8 mouse cellular contexts compared by ENCODE assay signal in genomic region chr14:46832354-46833272, GRCm38 (mm10). TPM values are rescaled to one million over a fixed set of nuclear protein-coding genes. Genes with fewer than 3 reads are reported as not detected.
DNase-seq lines count a peak whose midpoint lies in the region; ATAC-seq and TF ChIP-seq lines count a peak whose summit lies in the region.

No protein-coding gene starts in this region.

- peak; percentile 49; the same call in 1 of the 2 replicates for ATAC-seq in embryonic facial prominence, embryonic 15.5 days (ENCODE audit: insufficient number of reproducible peaks, low FRiP score, low TSS enrichment, low read depth)
- no peak for ATAC-seq in hindbrain, postnatal 0 days
- ATAC-seq in limb, embryonic 14.5 days (ENCODE audit: low FRiP score, low read depth), result no peak
- no peak; the same call in 1 of the 2 replicates for ATAC-seq in midbrain, embryonic 16.5 days

- H3K27ac ChIP-seq in embryonic facial prominence, embryonic 15.5 days (replicated peaks), result peak overlapping the region; percentile 48; the same call in 1 of the 2 replicates
- peak overlapping the region; percentile 32; the same call in 1 of the 2 replicates for H3K27ac ChIP-seq in hindbrain, postnatal 0 days
- no peak overlapping the region for H3K27ac ChIP-seq in limb, embryonic 14.5 days (replicated peaks; ENCODE audit: low read depth, low read length)
- H3K27ac ChIP-seq in midbrain, embryonic 16.5 days (ENCODE audit: low read length), result no peak overlapping the region

- H3K4me3 ChIP-seq in embryonic facial prominence, embryonic 15.5 days (replicated peaks), result peak overlapping the region; percentile 74
- peak overlapping the region; percentile 81 for H3K4me3 ChIP-seq in hindbrain, postnatal 0 days (ENCODE audit: low read length)
- peak overlapping the region; percentile 80 for H3K4me3 ChIP-seq in limb, embryonic 14.5 days (replicated peaks; ENCODE audit: low read length)
- peak overlapping the region; percentile 74 for H3K4me3 ChIP-seq in midbrain, embryonic 16.5 days (ENCODE audit: low read depth, low read length)

- H3K9me3 ChIP-seq in embryonic facial prominence, embryonic 15.5 days (replicated peaks), result no peaks in the 10 kb centered on the region
- no peaks in the 10 kb centered on the region for H3K9me3 ChIP-seq in hindbrain, postnatal 0 days (ENCODE audit: low read length)
- no peaks in the 10 kb centered on the region for H3K9me3 ChIP-seq in limb, embryonic 14.5 days (ENCODE audit: control insufficient read depth, low read length)
- H3K9me3 ChIP-seq in midbrain, embryonic 16.5 days (replicated peaks; ENCODE audit: control insufficient read depth, low read length, poor library complexity, severe bottlenecking), result no peaks in the 10 kb centered on the region

- peak overlapping the region; percentile 70 for H3K9ac ChIP-seq in embryonic facial prominence, embryonic 15.5 days
- peak overlapping the region; percentile 74 for H3K9ac ChIP-seq in hindbrain, postnatal 0 days (replicated peaks; ENCODE audit: low read length)
- H3K9ac ChIP-seq in limb, embryonic 14.5 days (ENCODE audit: low read depth, low read length, severe bottlenecking), result peak overlapping the region; percentile 84
- H3K9ac ChIP-seq in midbrain, embryonic 16.5 days (ENCODE audit: low read depth, low read length), result peak overlapping the region; percentile 77

- peak overlapping the region; percentile 94 for H3K4me2 ChIP-seq in embryonic facial prominence, embryonic 15.5 days (replicated peaks)
- peak overlapping the region; percentile 93 for H3K4me2 ChIP-seq in hindbrain, postnatal 0 days (ENCODE audit: low read depth, low read length)
- peak overlapping the region; percentile 86 for H3K4me2 ChIP-seq in limb, embryonic 14.5 days (replicated peaks; ENCODE audit: low read depth, low read length, severe bottlenecking)
- peak overlapping the region; percentile 95 for H3K4me2 ChIP-seq in midbrain, embryonic 16.5 days (ENCODE audit: low read length)

- H3K4me1 ChIP-seq in embryonic facial prominence, embryonic 15.5 days, result peaks cover 6% of the 10 kb centered on the region; the same call in 1 of the 2 replicates
- H3K4me1 ChIP-seq in hindbrain, postnatal 0 days (ENCODE audit: insufficient read depth, low read length), result no peaks in the 10 kb centered on the region
- 0 out of 2 replicates have a peak, but pooled peaks cover 2% of the 10 kb centered on the region for H3K4me1 ChIP-seq in limb, embryonic 14.5 days (ENCODE audit: control insufficient read depth, insufficient read depth, low read length)
- H3K4me1 ChIP-seq in midbrain, embryonic 16.5 days (ENCODE audit: control insufficient read depth, insufficient read depth, low read length), result peaks cover 11% of the 10 kb centered on the region

- no peak for TF ChIP-seq POLR2A in limb, embryonic 14.5 days (IDR thresholded peaks at IDR 0.05; ENCODE audit: borderline replicate concordance, extremely low read depth, insufficient read depth, insufficient read length)

- no peaks in the 10 kb centered on the region for H3K36me3 ChIP-seq in embryonic facial prominence, embryonic 15.5 days
- H3K36me3 ChIP-seq in hindbrain, postnatal 0 days (ENCODE audit: insufficient read depth, low read length), result no peaks in the 10 kb centered on the region
- no peaks in the 10 kb centered on the region for H3K36me3 ChIP-seq in limb, embryonic 14.5 days (ENCODE audit: control insufficient read depth, insufficient read depth, low read length)
- H3K36me3 ChIP-seq in midbrain, embryonic 16.5 days (ENCODE audit: control insufficient read depth, insufficient read depth, low read length), result no peaks in the 10 kb centered on the region

- WGBS in embryonic facial prominence, embryonic 15.5 days, result 5% methylated on average over 40 of the region's 40 CpGs
- 8% methylated on average over 38 of the region's 40 CpGs for WGBS in hindbrain, postnatal 0 days
- 6% methylated on average over 40 of the region's 40 CpGs for WGBS in limb, embryonic 14.5 days
- 9% methylated on average over 40 of the region's 40 CpGs for WGBS in midbrain, embryonic 16.5 days

- H3K27me3 ChIP-seq in embryonic facial prominence, embryonic 15.5 days, result no peaks in the 10 kb centered on the region
- no peaks in the 10 kb centered on the region for H3K27me3 ChIP-seq in hindbrain, postnatal 0 days (ENCODE audit: insufficient read depth, low read length)
- H3K27me3 ChIP-seq in limb, embryonic 14.5 days (ENCODE audit: control insufficient read depth, insufficient read depth, low read length), result no peaks in the 10 kb centered on the region
- H3K27me3 ChIP-seq in midbrain, embryonic 16.5 days (ENCODE audit: control insufficient read depth, insufficient read depth, low read depth, low read length), result no peaks in the 10 kb centered on the region

- peak; percentile 21 to 35 for DNase-seq in heart, adult 9 months (ENCODE audit: low spot score in 2 of 2)
- DNase-seq in heart, adult 11 months, result no peak
- peak; percentile 18 for DNase-seq in MN1 (ENCODE audit: low spot score)
- peak; percentile 13 for DNase-seq in hindbrain, postnatal 0 days (ENCODE audit: low spot score)
- peak; percentile 35 for DNase-seq in limb, embryonic 14.5 days (ENCODE audit: low spot score)
- DNase-seq in layer of hippocampus, adult 9-10 months (ENCODE audit: low spot score), result no peak

- TF ChIP-seq CTCF in hindbrain, postnatal 0 days (IDR thresholded peaks at IDR 0.05; ENCODE audit: low read depth), result no peak

RNA-seq across cellular contexts. Expression of gene Cgrrf1, which starts 0.7 kb away (rescaled TPM):
- 20.9 and 22.3 TPM in 2 replicates for polyA plus RNA-seq in embryonic facial prominence, embryonic 15.5 days (2015; fragmentation: Nextera tagmentation; extraction: Ambion mirVana)
- total RNA-seq in hindbrain, postnatal 0 days (2014; rRNA removed), result 10.2 and 24.9 TPM in 2 replicates
- polyA plus RNA-seq in hindbrain, postnatal 0 days (2015; fragmentation: Nextera tagmentation; extraction: Ambion mirVana), result 27.6 and 33.0 TPM in 2 replicates
- polyA plus RNA-seq in limb, embryonic 14.5 days (2012; rRNA removed), result 17.2 and 19.5 TPM in 2 replicates
- 25.2 and 26.7 TPM in 2 replicates for polyA plus RNA-seq in limb, embryonic 14.5 days (2014; fragmentation: Nextera tagmentation; extraction: Ambion mirVana)
- 19.1 and 19.2 TPM in 2 replicates for polyA plus RNA-seq in midbrain, embryonic 16.5 days (2015; fragmentation: Nextera tagmentation; extraction: Ambion mirVana)

RNA-seq across cellular contexts. Expression of gene Gmfb, which starts 10.6 kb away (rescaled TPM):
- polyA plus RNA-seq in embryonic facial prominence, embryonic 15.5 days (2015; fragmentation: Nextera tagmentation; extraction: Ambion mirVana), result 67.2 and 69.8 TPM in 2 replicates
- 121 and 126 TPM in 2 replicates for total RNA-seq in hindbrain, postnatal 0 days (2014; rRNA removed)
- polyA plus RNA-seq in hindbrain, postnatal 0 days (2015; fragmentation: Nextera tagmentation; extraction: Ambion mirVana), result 113 and 117 TPM in 2 replicates
- 42.3 and 45.3 TPM in 2 replicates for polyA plus RNA-seq in limb, embryonic 14.5 days (2012; rRNA removed)
- polyA plus RNA-seq in limb, embryonic 14.5 days (2014; fragmentation: Nextera tagmentation; extraction: Ambion mirVana), result 82.1 and 83.9 TPM in 2 replicates
- polyA plus RNA-seq in midbrain, embryonic 16.5 days (2015; fragmentation: Nextera tagmentation; extraction: Ambion mirVana), result 141 and 153 TPM in 2 replicates

RNA-seq across cellular contexts. Expression of gene Cnih1, which starts 44.4 kb away (rescaled TPM):
- 187 and 188 TPM in 2 replicates for polyA plus RNA-seq in embryonic facial prominence, embryonic 15.5 days (2015; fragmentation: Nextera tagmentation; extraction: Ambion mirVana)
- total RNA-seq in hindbrain, postnatal 0 days (2014; rRNA removed), result 114 and 123 TPM in 2 replicates
- polyA plus RNA-seq in hindbrain, postnatal 0 days (2015; fragmentation: Nextera tagmentation; extraction: Ambion mirVana), result 208 and 214 TPM in 2 replicates
- polyA plus RNA-seq in limb, embryonic 14.5 days (2012; rRNA removed), result 104 and 120 TPM in 2 replicates
- polyA plus RNA-seq in limb, embryonic 14.5 days (2014; fragmentation: Nextera tagmentation; extraction: Ambion mirVana), result 202 and 208 TPM in 2 replicates
- 184 and 185 TPM in 2 replicates for polyA plus RNA-seq in midbrain, embryonic 16.5 days (2015; fragmentation: Nextera tagmentation; extraction: Ambion mirVana)

RNA-seq across cellular contexts. Expression of gene Samd4, which starts 50.0 kb away (rescaled TPM):
- 14.6 and 15.4 TPM in 2 replicates for polyA plus RNA-seq in embryonic facial prominence, embryonic 15.5 days (2015; fragmentation: Nextera tagmentation; extraction: Ambion mirVana)
- total RNA-seq in hindbrain, postnatal 0 days (2014; rRNA removed), result 14.3 and 14.7 TPM in 2 replicates
- 4.4 and 4.9 TPM in 2 replicates for polyA plus RNA-seq in hindbrain, postnatal 0 days (2015; fragmentation: Nextera tagmentation; extraction: Ambion mirVana)
- 23.9 and 25.8 TPM in 2 replicates for polyA plus RNA-seq in limb, embryonic 14.5 days (2012; rRNA removed)
- polyA plus RNA-seq in limb, embryonic 14.5 days (2014; fragmentation: Nextera tagmentation; extraction: Ambion mirVana), result 9.6 and 10.9 TPM in 2 replicates
- polyA plus RNA-seq in midbrain, embryonic 16.5 days (2015; fragmentation: Nextera tagmentation; extraction: Ambion mirVana), result 4.5 and 5.0 TPM in 2 replicates

Comparison
In these comparisons a context has a peak if more than half of its experiments do, and no peak if none do; other contexts are left out.
1. DNase-seq: peak in heart, adult 9 months (2 of 2), MN1 (single experiment), hindbrain, postnatal 0 days (single experiment) and limb, embryonic 14.5 days (single experiment); none in heart, adult 11 months (single experiment) and layer of hippocampus, adult 9-10 months (single experiment).
2. H3K27ac ChIP-seq: peak in embryonic facial prominence, embryonic 15.5 days (single experiment) and hindbrain, postnatal 0 days (single experiment); none in limb, embryonic 14.5 days (single experiment) and midbrain, embryonic 16.5 days (single experiment).
3. Peak in every context shown above with its lines, with median percentiles within 50 percentile points of each other: H3K4me2 ChIP-seq, H3K4me3 ChIP-seq and H3K9ac ChIP-seq.